Mouse (Mus musculus) midbrain, embryonic 12.5 days (tissue): ENCODE measurements around the gene Pald1. TPM values are rescaled to one million over a fixed set of nuclear protein-coding genes. Genes with fewer than 3 reads are reported as not detected.

Experiments
- ATAC-seq: fragments of 200-750 bp; cut with Nextera tagmentation; 2 replicates; pipeline ENCODE4 v1.8.0; 2017; ENCODE audit warnings: low read depth, moderate TSS enrichment, moderate library complexity; ENCODE audit not compliant: low FRiP score
- H3K27ac ChIP-seq: fragments of 300-500 bp; sonication (generic); replicated peaks from 2 replicates; pipeline ENCODE4 v1.5.1; 2016; ENCODE audit warnings: mild to moderate bottlenecking
- H3K27me3 ChIP-seq: fragments of 300-500 bp; sonication (generic); 2 replicates; pipeline ENCODE4 v1.6.1; 2016; ENCODE audit warnings: mild to moderate bottlenecking
- H3K36me3 ChIP-seq: fragments of 300-500 bp; sonication (generic); 2 replicates; pipeline ENCODE4 v1.6.1; 2016
- H3K4me1 ChIP-seq: fragments of 300-500 bp; sonication (generic); 2 replicates; pipeline ENCODE4 v1.6.1; 2016
- H3K4me2 ChIP-seq: fragments of 300-500 bp; sonication (generic); replicated peaks from 2 replicates; pipeline ENCODE4 v1.6.1; 2016; ENCODE audit warnings: mild to moderate bottlenecking, moderate library complexity
- H3K4me3 ChIP-seq: fragments of 300-500 bp; sonication (generic); 2 replicates; pipeline ENCODE4 v1.5.1; 2016; ENCODE audit warnings: mild to moderate bottlenecking
- H3K9ac ChIP-seq: fragments of 300-500 bp; sonication (generic); replicated peaks from 2 replicates; pipeline ENCODE4 v1.6.1; 2016; ENCODE audit warnings: mild to moderate bottlenecking, moderate library complexity
- H3K9me3 ChIP-seq: fragments of 300-500 bp; sonication (generic); 2 replicates; pipeline ENCODE4 v1.6.1; 2016; ENCODE audit warnings: mild to moderate bottlenecking
- WGBS: fragments of 180-500 bp; shearing (Covaris S2); methylation state at CpG from one replicate; pipeline ENCODE4 v1.1.7; 2016; 5-methylcytosine and 5-hydroxymethylcytosine counted together
- polyA plus RNA-seq: library from polyadenylated mRNA; unstranded; fragments of >200 nt; fragmentation: Nextera tagmentation; extraction: Ambion mirVana; gene quantifications from 2 replicates; pipeline ENCODE4 v1.2.1, GENCODE M21; 2016

Gene Pald1
- polyA plus RNA-seq, 1 experiment from 2014 or later = 25.3 TPM

DNA sequence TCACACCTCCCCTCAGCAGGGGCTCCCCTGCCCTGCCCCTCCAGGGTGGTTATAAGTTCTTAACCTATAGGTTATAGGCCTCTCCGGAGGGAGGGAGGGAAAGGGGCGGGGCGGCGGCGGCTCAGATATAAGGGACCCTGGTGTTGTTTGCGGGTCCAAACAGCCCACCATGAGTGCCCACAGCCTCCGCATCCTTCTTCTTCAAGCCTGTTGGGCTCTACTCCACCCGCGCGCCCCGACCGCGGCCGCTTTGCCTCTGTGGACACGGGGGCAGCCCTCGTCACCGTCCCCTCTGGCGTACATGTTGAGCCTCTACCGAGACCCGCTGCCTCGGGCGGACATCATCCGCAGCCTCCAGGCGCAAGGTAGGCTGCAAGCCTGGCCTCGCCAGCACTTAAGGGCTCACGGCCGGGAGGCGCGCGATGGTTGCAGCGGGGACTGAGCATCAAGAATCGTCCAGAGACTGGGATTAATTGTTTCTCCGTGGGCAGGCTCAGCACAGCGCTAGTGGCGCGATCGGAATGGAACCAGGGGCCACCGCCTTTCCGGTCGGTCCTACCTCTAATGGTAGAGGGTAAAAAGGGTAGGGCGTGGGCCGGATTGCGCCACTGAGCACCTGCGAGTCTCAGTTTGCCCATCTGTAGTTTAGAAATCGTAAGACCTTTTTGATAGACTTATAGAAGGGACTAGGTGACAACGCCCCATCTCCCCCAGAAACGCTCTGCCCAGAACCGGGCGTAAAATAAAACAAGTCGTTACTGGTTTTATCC lies 35.0 kb upstream of the Pald1 start:
- Histone ChIP-seq H3K27ac (no peak overlapping the region), H3K36me3 (no peaks in the 10 kb centered on the region), H3K9me3 (no peaks in the 10 kb centered on the region), H3K4me2 (peak overlapping the region; percentile 72), H3K27me3 (peaks cover 57% of the 10 kb centered on the region), H3K4me1 (peaks cover 9% of the 10 kb centered on the region; the same call in 1 of the 2 replicates), H3K9ac (peak overlapping the region; percentile 51), H3K4me3 (peak overlapping the region; percentile 43)
- 2% methylated on average over 50 of the region's 50 CpGs for WGBS
- ATAC-seq = no peak

DNA sequence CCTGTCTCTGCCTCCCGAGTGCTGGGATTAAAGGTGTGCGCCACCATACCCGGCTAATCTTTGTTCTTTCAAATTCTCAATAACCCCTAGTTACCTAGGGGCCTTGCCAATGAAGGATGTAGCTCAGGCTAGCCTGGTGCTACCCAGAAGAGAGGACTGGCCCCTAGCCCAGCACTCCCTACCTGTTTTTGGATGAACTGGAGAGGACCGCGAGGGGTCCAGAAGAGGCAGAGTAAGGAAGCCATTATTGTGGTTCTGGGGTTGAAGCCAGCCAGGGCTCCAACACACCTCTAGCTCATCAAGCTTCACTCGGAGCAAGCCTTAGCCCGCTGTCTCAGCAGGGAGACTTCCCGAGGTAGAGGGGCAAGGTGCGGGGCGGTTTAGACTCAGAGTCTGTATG lies 34.3 kb upstream of the Pald1 start, which contains the start of gene Nodal:
Gene Nodal (plus strand): TSS at position 301 of the 400 bp plus-strand sequence.
- H3K9me3 ChIP-seq = no peaks in the 10 kb centered on the region
- H3K9ac ChIP-seq = peak within 1 kb of the TSS; percentile 51
- no peak within 1 kb of the TSS for H3K27ac ChIP-seq
- peaks cover 57% of the 10 kb centered on the region for H3K27me3 ChIP-seq
- ATAC-seq = no peak
- H3K4me2 ChIP-seq = peak within 1 kb of the TSS; percentile 72
- WGBS = 25% methylated on average over 10 of the region's 10 CpGs
- peak within 1 kb of the TSS; percentile 43 for H3K4me3 ChIP-seq
- no peaks in the 10 kb centered on the region for H3K36me3 ChIP-seq
- H3K4me1 ChIP-seq = peaks cover 9% of the 10 kb centered on the region; the same call in 1 of the 2 replicates

DNA sequence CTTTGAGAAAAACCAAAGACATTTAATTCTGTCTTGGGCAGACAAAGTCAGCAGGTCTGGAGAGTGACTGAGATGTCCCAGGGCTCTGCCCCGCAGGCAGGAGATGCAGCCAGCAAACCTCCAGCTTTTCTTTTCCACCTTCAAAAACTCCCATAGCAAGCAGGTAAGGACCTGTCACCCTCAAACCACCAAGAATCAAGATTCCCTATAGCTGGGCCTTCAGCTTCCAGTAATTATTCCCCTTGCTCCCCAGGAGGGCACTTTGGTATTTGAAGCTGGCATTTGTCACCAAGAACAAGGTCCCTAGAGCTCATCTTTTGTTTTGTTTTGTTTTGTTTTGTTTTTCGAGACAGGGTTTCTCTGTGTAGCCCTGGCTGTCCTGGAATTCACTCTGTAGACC lies 33.7 kb upstream of the Pald1 start:
- peaks cover 57% of the 10 kb centered on the region for H3K27me3 ChIP-seq
- no peak overlapping the region for H3K4me3 ChIP-seq
- no peak overlapping the region for H3K9ac ChIP-seq
- no peaks in the 10 kb centered on the region for H3K36me3 ChIP-seq
- H3K4me2 ChIP-seq = no peak overlapping the region
- ATAC-seq = no peak
- no peaks in the 10 kb centered on the region for H3K9me3 ChIP-seq
- H3K27ac ChIP-seq = no peak overlapping the region
- peaks cover 9% of the 10 kb centered on the region; the same call in 1 of the 2 replicates for H3K4me1 ChIP-seq
- 52% methylated on average over 2 of the region's 2 CpGs for WGBS

DNA sequence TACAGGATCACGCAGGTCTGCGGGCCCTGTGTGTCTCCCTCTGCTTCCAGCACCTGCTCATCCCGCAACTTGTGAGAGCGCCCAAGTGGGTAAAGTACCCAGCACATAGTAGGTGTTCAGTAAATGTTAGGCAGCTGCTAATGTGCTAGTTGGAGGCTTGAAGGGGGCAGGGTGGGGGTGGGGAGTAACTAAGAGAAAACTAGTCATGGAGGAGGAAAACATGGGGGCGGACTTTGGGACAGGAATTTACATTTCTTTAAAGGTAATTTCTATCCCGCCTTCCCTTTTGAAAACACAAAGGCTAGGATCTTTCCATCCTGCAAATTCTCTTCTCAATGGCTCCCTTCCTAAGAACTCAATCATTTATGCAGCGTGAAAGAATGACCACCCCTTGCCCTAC lies 33.2 kb upstream of the Pald1 start:
- Histone ChIP-seq H3K27me3 (peaks cover 57% of the 10 kb centered on the region), H3K4me2 (no peak overlapping the region), H3K27ac (no peak overlapping the region)

DNA sequence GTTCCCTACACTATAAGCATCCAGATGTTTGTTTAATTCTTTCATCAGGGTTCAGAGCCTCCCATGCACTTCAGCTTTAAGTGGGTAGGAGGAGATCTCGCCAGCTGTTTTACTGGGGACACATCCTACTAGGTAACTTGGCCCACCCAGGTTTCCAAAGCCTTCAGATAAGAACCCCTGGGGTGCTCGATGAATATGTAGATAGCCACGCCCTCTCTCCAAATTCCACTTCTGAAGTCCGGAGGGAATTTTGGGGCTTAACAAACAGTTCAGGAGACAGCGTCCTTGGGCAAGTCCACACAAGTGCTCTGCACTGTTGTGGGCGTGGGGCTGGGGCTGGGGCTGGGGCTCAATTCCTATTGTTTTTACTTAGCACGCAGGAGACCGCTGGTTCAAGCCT lies 32.6 kb upstream of the Pald1 start:
- no peak for ATAC-seq
- Histone ChIP-seq H3K36me3 (no peaks in the 10 kb centered on the region), H3K27me3 (peaks cover 54% of the 10 kb centered on the region), H3K27ac (no peak overlapping the region), H3K4me1 (peaks cover 9% of the 10 kb centered on the region; the same call in 1 of the 2 replicates), H3K9ac (no peak overlapping the region), H3K4me2 (no peak overlapping the region), H3K4me3 (no peak overlapping the region), H3K9me3 (no peaks in the 10 kb centered on the region)
- 20% methylated on average over 8 of the region's 8 CpGs for WGBS

More for the DNA sequence above, 33.2 kb upstream of the Pald1 start:
- no peaks in the 10 kb centered on the region for H3K9me3 ChIP-seq
- H3K4me3 ChIP-seq = no peak overlapping the region
- H3K4me1 ChIP-seq = peaks cover 9% of the 10 kb centered on the region; the same call in 1 of the 2 replicates
- H3K36me3 ChIP-seq = no peaks in the 10 kb centered on the region
- no peak overlapping the region for H3K9ac ChIP-seq
- ATAC-seq = no peak
- WGBS = 37% methylated on average over 7 of the region's 7 CpGs

DNA sequence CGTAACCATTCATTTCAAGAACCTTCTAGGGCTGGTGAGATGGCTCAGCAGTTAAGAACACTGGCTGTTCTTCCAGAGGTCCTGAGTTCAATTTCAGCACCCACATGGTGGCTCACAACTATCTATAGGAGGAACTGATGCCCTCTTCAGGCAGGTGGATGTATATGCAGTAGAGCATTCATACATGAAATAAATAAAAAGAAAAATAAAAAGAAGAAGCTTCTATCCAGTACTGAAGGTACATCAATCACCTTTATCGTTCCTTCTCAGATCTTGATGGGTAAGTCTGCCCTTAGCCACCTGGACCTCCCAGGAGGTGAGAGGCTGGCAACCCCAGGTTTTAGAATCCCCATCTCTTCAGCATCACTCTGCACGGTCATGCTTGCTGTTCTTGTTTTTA lies 31.9 kb upstream of the Pald1 start:
- no peak overlapping the region for H3K4me3 ChIP-seq
- no peak overlapping the region for H3K27ac ChIP-seq
- peaks cover 48% of the 10 kb centered on the region for H3K27me3 ChIP-seq
- 73% methylated on average over 3 of the region's 3 CpGs for WGBS
- H3K9me3 ChIP-seq = no peaks in the 10 kb centered on the region
- no peak overlapping the region for H3K4me2 ChIP-seq
- no peak overlapping the region for H3K9ac ChIP-seq
- no peak for ATAC-seq
- no peaks in the 10 kb centered on the region for H3K36me3 ChIP-seq
- H3K4me1 ChIP-seq = peaks cover 11% of the 10 kb centered on the region; the same call in 1 of the 2 replicates

DNA sequence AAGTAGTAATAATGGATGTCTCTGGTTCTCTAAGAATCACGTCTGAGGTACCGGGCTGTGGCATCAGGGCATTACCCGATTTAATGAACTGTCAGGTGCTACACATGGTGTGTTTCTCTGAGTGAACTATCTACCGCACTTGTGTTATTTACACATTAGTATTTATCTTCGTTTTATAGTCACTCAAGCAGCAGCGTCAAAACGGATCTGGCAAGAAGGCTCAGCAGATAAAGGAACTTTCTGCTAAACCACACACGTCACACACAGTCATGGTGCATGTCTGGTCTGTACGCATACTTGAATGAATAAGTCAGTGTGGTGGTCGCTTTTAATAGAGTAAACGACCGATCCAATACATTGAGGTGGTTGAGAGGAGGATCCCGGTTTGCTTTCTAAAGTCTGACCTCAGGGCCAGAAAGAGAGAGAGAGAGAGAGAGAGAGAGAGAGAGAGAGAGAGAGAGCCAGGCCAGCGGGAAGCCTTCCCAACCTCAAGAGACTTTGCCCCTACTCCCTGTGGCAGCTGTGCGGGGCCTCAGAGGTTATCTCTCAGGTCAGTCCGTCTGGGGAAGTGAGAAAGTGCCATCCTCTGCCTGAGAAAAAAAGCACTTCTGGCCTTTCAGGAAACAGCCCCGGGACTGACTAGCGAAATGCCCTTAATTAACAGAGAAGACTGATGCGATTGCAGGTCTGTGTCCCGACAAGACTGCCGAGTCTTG lies 29.7 kb upstream of the Pald1 start:
- Histone ChIP-seq H3K27ac (no peak overlapping the region), H3K36me3 (no peaks in the 10 kb centered on the region), H3K4me1 (peaks cover 8% of the 10 kb centered on the region; the same call in 1 of the 2 replicates), H3K9ac (no peak overlapping the region), H3K4me3 (no peak overlapping the region), H3K27me3 (peaks cover 26% of the 10 kb centered on the region), H3K9me3 (no peaks in the 10 kb centered on the region), H3K4me2 (no peak overlapping the region)
- ATAC-seq = no peak
- whole genome bisulfite sequencing = 65% methylated on average over 21 of the region's 21 CpGs

DNA sequence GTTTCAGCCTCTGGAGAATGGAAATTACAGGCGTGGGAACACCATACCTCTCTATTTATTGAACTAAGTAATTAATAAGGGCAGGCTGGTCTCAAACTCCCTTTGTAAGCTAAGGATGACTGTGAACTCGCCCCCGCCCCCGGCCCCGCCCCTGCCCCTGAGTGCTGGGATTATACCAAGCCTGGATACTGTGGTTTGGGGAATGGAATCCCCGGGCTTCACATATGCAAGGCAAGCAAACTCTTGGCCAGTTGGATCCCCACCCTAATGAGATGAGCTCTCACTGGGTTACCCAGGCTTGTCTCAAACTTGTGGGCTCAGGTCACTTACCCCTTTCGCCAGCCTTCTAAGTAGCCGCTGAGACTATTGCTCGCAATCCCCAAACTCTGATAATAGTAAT lies 26.9 kb upstream of the Pald1 start:
- ATAC-seq = no peak

DNA sequence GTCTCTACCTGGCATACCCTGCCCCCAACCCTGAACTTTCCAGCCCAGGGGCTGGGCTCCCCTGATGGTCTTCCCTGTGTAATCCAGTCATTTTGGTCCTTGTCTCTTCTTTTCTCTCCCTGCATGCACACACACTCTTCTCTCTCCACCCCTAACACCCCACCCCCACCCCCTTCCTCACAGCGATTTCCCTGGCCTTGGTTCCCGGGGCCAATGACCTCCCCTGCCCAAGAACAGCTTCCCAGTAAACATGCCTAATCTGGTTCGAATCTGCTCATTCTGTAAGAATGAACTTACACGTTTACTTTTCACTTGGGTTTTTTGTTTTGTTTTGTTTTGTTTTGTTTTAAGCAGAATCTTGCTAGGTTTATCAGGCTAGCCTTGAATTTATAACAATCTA lies 26.4 kb upstream of the Pald1 start:
- no peak for ATAC-seq
- Histone ChIP-seq H3K27ac (no peak overlapping the region), H3K27me3 (peaks cover 7% of the 10 kb centered on the region; the same call in 1 of the 2 replicates), H3K9me3 (no peaks in the 10 kb centered on the region), H3K4me3 (no peak overlapping the region), H3K9ac (no peak overlapping the region), H3K4me2 (no peak overlapping the region), H3K4me1 (0 out of 2 replicates have a peak, but pooled peaks cover 6% of the 10 kb centered on the region), H3K36me3 (no peaks in the 10 kb centered on the region)
- under 1% methylated on average over 4 of the region's 4 CpGs for WGBS

More for the DNA sequence above, 26.9 kb upstream of the Pald1 start:
- Histone ChIP-seq H3K27me3 (peaks cover 7% of the 10 kb centered on the region; the same call in 1 of the 2 replicates), H3K9me3 (no peaks in the 10 kb centered on the region), H3K4me3 (no peak overlapping the region), H3K36me3 (no peaks in the 10 kb centered on the region), H3K27ac (no peak overlapping the region), H3K9ac (no peak overlapping the region), H3K4me2 (no peak overlapping the region), H3K4me1 (0 out of 2 replicates have a peak, but pooled peaks cover 6% of the 10 kb centered on the region)
- 18% methylated on average over 9 of the region's 9 CpGs for WGBS

DNA sequence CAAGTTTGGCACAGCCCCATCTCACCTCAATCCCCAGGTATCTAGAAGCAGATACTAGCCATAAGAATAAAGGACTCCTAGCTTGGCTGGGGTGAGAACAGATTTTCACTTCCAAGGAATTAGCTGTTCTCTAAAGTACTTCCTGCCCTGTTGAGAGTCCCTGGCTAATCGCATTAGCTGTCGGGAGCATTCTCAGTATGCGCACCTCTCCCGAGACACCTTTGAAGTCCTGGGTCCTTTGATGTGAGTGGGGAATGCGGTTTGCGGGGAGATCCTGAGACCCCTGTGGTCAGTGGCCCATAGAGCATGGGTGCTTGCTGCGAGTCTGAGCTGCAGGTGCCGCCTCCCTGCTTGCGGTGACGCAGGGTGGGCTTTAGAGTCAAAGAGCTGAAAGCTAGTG lies 22.6 kb upstream of the Pald1 start:
- Histone ChIP-seq H3K9ac (no peak overlapping the region), H3K4me3 (no peak overlapping the region), H3K4me2 (no peak overlapping the region), H3K36me3 (no peaks in the 10 kb centered on the region), H3K9me3 (no peaks in the 10 kb centered on the region), H3K27me3 (peaks cover 7% of the 10 kb centered on the region; the same call in 1 of the 2 replicates), H3K4me1 (0 out of 2 replicates have a peak, but pooled peaks cover 6% of the 10 kb centered on the region), H3K27ac (no peak overlapping the region)
- no peak for ATAC-seq
- 9% methylated on average over 10 of the region's 10 CpGs for WGBS

DNA sequence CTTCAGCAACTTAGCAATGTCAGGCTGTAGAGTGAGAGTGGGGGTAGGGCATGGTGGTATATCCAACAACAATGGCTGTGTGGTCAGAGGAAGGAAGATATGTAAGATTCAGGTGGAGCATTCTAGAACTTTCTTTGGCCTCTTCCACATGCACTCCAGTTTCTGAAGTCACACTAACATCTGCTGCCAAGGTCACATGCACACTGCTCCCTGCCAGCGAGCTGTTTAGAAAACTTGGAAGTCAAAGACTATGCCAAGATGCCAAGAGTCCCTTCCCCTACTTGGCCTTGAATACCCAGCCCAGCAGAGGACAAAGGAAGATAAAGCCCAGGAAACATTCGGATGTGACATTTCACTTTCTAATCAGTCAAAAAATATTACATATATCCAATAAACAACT lies 19.6 kb upstream of the Pald1 start:
- WGBS = 93% methylated on average over 2 of the region's 2 CpGs

DNA sequence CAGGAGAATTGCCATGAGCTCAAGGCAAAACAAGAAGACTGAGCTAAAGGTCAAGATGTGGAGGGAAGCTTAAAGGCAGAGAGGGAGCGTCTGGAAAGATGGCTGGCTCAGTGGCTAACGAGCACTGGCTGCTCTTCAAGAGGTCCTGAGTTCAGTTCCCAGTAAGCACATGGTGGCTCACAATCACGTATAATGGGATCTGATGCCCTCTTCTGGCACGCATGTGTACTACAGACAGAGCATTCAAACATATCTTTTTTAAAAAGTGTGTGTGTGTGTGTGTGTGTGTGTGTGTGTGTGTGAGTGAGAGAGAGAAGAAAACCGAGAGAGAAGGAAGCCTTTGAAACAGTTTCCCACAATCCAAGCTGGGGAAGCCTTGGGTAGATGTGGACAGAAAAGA lies 19.1 kb upstream of the Pald1 start:
- ATAC-seq = no peak
- Histone ChIP-seq H3K9me3 (no peaks in the 10 kb centered on the region), H3K9ac (no peak overlapping the region), H3K27ac (no peak overlapping the region), H3K36me3 (no peaks in the 10 kb centered on the region), H3K27me3 (peaks cover 7% of the 10 kb centered on the region; the same call in 1 of the 2 replicates), H3K4me1 (no peaks in the 10 kb centered on the region), H3K4me3 (no peak overlapping the region), H3K4me2 (no peak overlapping the region)
- 73% methylated on average over 5 of the region's 5 CpGs for WGBS

More for the DNA sequence above, 19.6 kb upstream of the Pald1 start:
- Histone ChIP-seq H3K36me3 (no peaks in the 10 kb centered on the region), H3K27ac (no peak overlapping the region), H3K4me2 (no peak overlapping the region), H3K9ac (no peak overlapping the region), H3K9me3 (no peaks in the 10 kb centered on the region), H3K4me1 (no peaks in the 10 kb centered on the region), H3K27me3 (peaks cover 7% of the 10 kb centered on the region; the same call in 1 of the 2 replicates), H3K4me3 (no peak overlapping the region)
- ATAC-seq = no peak
